Mouse (Mus musculus): ENCODE measurements around the gene Ubr7. TPM values are rescaled to one million over a fixed set of nuclear protein-coding genes. Genes with fewer than 3 reads are reported as not detected.

Gene Ubr7
- polyA plus RNA-seq, 1 experiment from 2014 or later = 34.2 TPM

DNA sequence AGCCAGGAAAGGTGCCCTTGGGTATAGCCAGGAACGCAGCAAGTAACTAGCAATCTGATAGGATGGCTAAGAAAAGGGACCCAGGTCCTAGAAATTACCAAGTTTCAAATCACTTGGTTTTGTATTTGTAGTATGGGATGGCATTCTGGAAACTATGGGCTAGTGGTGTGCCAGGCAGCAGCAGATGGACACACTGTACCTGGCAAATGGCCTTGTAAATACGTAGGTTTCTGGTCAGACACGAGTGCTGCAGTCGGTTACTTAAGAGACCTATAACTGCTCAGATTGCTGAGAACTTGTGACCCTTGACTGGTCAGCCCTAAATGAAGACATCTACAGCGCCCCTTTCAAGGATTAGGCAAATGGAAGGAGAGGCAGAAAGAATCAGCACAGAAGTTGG, 20.4 kb downstream of the Ubr7 start:
- 84% methylated on average over 5 of the region's 5 CpGs for WGBS
- Histone ChIP-seq H3K4me3 (replicated peaks) (no peak overlapping the region), H3K9ac (no peak overlapping the region), H3K27ac (no peak overlapping the region), H3K9me3 (no peaks in the 10 kb centered on the region), H3K4me1 (no peaks in the 10 kb centered on the region), H3K36me3 (peaks cover 25% of the 10 kb centered on the region; the same call in 1 of the 2 replicates), H3K27me3 (replicated peaks) (no peaks in the 10 kb centered on the region), H3K4me2 (no peak overlapping the region)
- ATAC-seq (ENCODE audit: insufficient read depth, low FRiP score, low read depth) = no peak

DNA sequence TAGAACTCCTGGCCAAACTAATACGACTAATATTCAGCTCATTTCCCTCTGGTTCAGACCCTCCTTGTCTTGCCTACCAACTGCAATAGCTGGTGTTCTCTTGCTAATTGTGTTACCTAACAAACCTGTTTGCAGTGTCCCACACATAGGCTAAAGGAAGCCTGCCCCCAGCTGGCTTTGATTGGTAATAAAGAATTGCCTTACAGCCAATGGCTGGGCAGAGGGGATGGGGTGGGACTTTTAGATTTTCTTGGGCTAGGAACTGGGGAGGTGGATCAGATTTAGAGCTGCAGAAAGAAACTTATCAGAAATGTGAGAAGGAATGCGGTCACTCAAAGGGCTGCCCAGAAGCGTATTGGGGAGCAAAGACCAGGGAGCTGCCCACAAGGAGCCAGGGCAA, 21.7 kb downstream of the Ubr7 start:
- no peaks in the 10 kb centered on the region for H3K4me1 ChIP-seq
- 43% methylated on average over 3 of the region's 3 CpGs for WGBS
- H3K4me3 ChIP-seq (replicated peaks) = no peak overlapping the region
- H3K4me2 ChIP-seq = no peak overlapping the region
- H3K27ac ChIP-seq = no peak overlapping the region
- no peaks in the 10 kb centered on the region for H3K9me3 ChIP-seq
- H3K27me3 ChIP-seq (replicated peaks) = no peaks in the 10 kb centered on the region
- peaks cover 17% of the 10 kb centered on the region; the same call in 1 of the 2 replicates for H3K36me3 ChIP-seq
- no peak overlapping the region for H3K9ac ChIP-seq
- ATAC-seq (ENCODE audit: insufficient read depth, low FRiP score, low read depth) = peak; percentile 75

DNA sequence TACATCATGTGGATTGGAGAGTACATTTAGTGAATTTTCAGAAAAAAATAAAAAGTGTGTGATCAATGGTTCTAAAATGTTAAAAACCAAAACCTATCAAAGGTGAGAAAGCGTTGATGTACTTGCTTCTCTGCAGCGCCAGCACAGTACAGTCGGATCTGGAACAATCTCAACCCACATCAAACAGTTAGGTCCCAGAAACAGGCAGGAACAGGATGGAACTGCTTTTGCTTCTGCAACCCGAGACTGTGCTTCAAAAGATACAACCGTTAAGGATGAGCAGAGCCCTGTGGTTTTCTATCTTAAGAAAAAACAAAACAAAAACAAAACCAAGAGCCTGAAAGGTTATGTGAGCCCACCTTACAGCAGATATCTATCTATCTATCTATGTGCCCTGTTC, 25.1 kb downstream of the Ubr7 start:
- Histone ChIP-seq H3K9ac (no peak overlapping the region), H3K36me3 (peaks cover 10% of the 10 kb centered on the region), H3K4me1 (no peaks in the 10 kb centered on the region), H3K9me3 (no peaks in the 10 kb centered on the region), H3K4me2 (no peak overlapping the region), H3K27me3 (replicated peaks) (no peaks in the 10 kb centered on the region), H3K4me3 (replicated peaks) (no peak overlapping the region), H3K27ac (no peak overlapping the region)
- 88% methylated on average over 5 of the region's 5 CpGs for WGBS
- no peak for ATAC-seq (ENCODE audit: insufficient read depth, low FRiP score, low read depth)

DNA sequence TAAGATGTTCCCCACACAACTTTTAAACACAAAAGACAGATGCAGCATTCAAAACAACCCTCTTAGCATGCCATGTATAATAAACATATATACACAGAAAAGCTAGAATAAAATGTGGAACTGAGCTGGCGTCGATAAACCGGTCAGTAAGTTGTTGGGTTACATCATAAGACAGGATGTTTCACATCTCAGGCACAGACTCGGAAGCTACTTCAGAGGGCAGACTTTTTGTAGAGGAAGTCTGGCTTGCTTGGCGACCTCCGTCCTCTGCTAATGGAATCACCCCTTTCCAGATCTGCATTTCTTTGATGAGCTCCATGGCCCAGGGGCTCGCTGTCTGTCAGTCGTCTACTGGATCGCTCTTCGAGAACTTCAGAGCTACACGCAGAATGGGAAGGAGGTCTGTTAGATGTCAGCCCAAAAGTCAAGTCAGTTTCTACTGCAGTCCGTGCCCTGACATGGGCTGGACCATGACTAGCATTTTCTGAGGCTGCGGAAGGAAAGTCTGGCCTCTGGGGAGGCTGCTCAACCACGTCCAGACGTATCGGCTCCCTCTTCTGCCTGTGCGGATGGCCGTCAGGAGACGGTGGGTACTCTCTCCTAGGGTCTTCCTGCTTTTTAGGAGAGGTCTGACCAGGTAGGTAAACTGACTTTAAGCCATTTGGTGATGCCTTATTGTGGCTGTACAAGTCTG, 27.3 kb downstream of the Ubr7 start:
- H3K36me3 ChIP-seq = peaks cover 16% of the 10 kb centered on the region
- 82% methylated on average over 19 of the region's 19 CpGs for WGBS
- H3K4me2 ChIP-seq = no peak overlapping the region

DNA sequence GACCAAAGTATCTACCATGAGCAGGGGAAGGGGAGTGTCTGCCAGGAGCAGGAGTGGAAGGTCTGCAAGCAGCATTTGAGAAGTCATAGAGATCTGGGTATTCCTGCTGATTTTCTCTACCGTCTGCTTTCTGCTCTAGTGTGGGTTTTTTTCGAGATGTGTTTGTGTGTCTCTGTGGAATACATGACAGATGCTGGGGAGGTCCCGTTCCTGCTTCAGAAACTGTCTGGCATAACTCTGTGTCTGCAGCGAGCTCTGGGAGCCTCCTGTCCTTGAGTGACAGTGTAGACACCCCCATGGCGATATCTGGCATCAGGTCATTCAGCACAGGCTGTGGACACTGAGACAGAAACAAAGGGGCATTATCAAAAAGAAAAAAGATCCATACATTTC, 27.8 kb downstream of the Ubr7 start:
- no peak for ATAC-seq (ENCODE audit: insufficient read depth, low FRiP score, low read depth)
- Histone ChIP-seq H3K4me1 (no peaks in the 10 kb centered on the region), H3K27me3 (replicated peaks) (no peaks in the 10 kb centered on the region), H3K4me2 (no peak overlapping the region), H3K9ac (no peak overlapping the region), H3K9me3 (no peaks in the 10 kb centered on the region), H3K36me3 (peaks cover 16% of the 10 kb centered on the region), H3K4me3 (replicated peaks) (no peak overlapping the region), H3K27ac (no peak overlapping the region)
- WGBS = 81% methylated on average over 5 of the region's 5 CpGs

More for the DNA sequence above, 27.3 kb downstream of the Ubr7 start:
- H3K9ac ChIP-seq = no peak overlapping the region
- H3K9me3 ChIP-seq = no peaks in the 10 kb centered on the region
- no peaks in the 10 kb centered on the region for H3K27me3 ChIP-seq (replicated peaks)
- H3K27ac ChIP-seq = no peak overlapping the region
- no peak for ATAC-seq (ENCODE audit: insufficient read depth, low FRiP score, low read depth)
- no peak overlapping the region for H3K4me3 ChIP-seq (replicated peaks)
- H3K4me1 ChIP-seq = no peaks in the 10 kb centered on the region

DNA sequence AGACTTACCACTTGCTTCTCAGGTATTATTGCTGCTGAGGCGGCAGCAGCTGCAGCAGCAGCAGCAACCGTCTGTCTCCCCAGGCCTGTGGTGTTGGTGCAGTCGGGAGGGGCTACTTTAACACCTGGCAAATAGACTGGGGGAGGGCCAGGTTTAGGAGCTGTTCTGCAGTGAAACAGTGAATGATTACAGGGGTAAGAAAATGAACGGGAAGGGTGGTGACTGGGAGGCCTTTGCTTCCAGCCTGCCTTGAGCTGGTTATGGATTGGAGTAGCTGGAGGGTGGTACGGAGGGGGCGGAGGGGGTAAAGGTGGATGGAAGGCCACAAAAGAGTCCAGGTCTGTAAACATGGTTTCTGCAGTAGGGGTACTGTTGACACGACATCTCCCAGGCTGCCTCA, 30.2 kb downstream of the Ubr7 start:
- no peak for ATAC-seq (ENCODE audit: insufficient read depth, low FRiP score, low read depth)
- H3K9me3 ChIP-seq = no peaks in the 10 kb centered on the region
- peaks cover 22% of the 10 kb centered on the region for H3K36me3 ChIP-seq
- no peak overlapping the region for H3K9ac ChIP-seq
- WGBS = 70% methylated on average over 7 of the region's 7 CpGs
- H3K27me3 ChIP-seq (replicated peaks) = no peaks in the 10 kb centered on the region
- no peak overlapping the region for H3K4me3 ChIP-seq (replicated peaks)
- H3K27ac ChIP-seq = no peak overlapping the region
- no peaks in the 10 kb centered on the region for H3K4me1 ChIP-seq
- H3K4me2 ChIP-seq = no peak overlapping the region

DNA sequence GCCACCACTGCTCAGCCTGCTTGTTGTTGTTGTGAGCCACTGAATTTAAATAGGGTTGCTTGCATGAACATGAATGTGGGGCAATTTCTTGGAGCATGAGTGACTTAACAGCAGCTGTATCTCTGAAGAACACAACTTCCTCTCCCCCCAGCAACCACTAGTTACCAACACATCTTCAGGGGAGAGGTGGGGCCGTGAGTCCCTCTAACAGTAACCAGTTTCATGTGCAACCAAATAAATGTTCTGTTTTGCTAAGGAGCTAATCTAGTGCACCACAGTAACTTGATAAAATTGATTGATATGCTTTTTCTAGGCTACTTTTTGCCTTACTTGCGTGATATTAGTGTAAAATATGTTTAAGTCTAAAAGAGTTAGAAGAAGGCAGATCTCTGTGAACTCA, 41.8 kb downstream of the Ubr7 start:
- Histone ChIP-seq H3K4me3 (replicated peaks) (no peak overlapping the region), H3K27ac (no peak overlapping the region), H3K9me3 (no peaks in the 10 kb centered on the region), H3K9ac (no peak overlapping the region), H3K27me3 (replicated peaks) (no peaks in the 10 kb centered on the region), H3K4me2 (no peak overlapping the region), H3K4me1 (no peaks in the 10 kb centered on the region), H3K36me3 (no peaks in the 10 kb centered on the region)
- ATAC-seq (ENCODE audit: insufficient read depth, low FRiP score, low read depth) = no peak
- 90% methylated on average over 2 of the region's 2 CpGs for WGBS

DNA sequence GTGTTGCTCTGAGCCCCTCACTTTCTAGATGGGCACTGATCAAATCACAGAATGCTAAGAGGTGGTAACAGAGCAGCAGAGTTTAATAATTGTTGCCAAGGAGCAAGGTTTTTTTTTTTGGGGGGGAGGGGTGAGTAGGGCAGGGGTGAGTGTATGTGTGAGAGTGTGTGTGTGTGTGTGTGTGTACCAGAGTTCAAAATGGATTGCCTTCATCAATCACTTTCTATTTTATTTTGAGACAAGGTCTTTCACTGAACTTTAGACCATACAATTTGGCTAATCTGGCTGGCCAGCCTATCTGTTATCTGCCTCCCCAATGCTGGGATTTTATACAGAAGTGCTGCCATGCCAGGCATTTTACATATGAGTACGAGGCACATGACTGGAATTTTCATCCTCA, 57.1 kb downstream of the Ubr7 start:
- Histone ChIP-seq H3K36me3 (0 out of 2 replicates have a peak, but pooled peaks cover 6% of the 10 kb centered on the region), H3K9me3 (no peaks in the 10 kb centered on the region), H3K4me2 (no peak overlapping the region), H3K4me3 (replicated peaks) (no peak overlapping the region), H3K27me3 (replicated peaks) (no peaks in the 10 kb centered on the region), H3K27ac (no peak overlapping the region), H3K4me1 (no peaks in the 10 kb centered on the region), H3K9ac (no peak overlapping the region)
- no peak for ATAC-seq (ENCODE audit: insufficient read depth, low FRiP score, low read depth)
- WGBS = 79% methylated on average over 1 of the region's 1 CpGs

DNA sequence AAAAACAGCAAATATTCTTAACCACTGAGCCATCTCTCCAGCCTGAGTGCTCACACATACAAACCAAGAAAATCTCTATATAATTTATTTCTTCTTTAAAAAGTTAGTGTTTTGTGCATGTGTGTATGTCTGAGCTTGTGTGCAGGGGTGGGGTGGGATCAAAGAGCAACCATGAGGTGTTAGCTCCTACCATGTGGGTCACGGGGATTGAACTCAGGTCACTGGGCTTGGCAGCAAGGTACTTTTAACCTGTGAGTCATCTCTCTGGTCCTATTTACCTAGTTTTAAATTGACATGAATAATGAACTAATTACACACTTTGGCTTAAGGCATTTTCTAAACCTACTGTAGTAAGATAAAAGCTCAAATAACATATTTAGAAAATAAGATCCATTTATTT, 68.6 kb downstream of the Ubr7 start:
- H3K36me3 ChIP-seq = no peaks in the 10 kb centered on the region
- no peaks in the 10 kb centered on the region for H3K9me3 ChIP-seq
- H3K27ac ChIP-seq = no peak overlapping the region
- H3K27me3 ChIP-seq (replicated peaks) = no peaks in the 10 kb centered on the region
- H3K9ac ChIP-seq = no peak overlapping the region
- WGBS = 94% methylated on average over 1 of the region's 1 CpGs
- H3K4me1 ChIP-seq = no peaks in the 10 kb centered on the region
- no peak for ATAC-seq (ENCODE audit: insufficient read depth, low FRiP score, low read depth)
- no peak overlapping the region for H3K4me3 ChIP-seq (replicated peaks)
- no peak overlapping the region for H3K4me2 ChIP-seq

DNA sequence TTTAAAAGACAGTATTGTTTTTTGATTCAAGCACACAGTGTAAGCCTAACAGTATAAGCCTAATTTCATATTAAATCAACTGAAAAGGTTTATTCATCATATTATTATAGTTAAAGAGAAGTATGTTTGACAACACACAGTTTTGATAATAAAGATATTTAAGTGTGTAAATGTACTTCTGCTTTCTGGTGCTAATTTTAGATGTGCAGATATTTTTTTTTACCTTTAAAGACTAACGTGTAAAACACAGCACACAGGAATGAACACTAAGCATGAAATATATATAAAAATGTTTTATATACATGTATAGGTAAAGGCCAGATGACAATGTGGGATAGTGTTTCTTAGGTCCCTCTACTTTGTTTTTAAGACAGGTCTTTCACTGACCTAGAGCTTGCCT, 69.4 kb downstream of the Ubr7 start:
- Histone ChIP-seq H3K27ac (no peak overlapping the region), H3K9ac (no peak overlapping the region), H3K4me1 (no peaks in the 10 kb centered on the region), H3K4me3 (replicated peaks) (no peak overlapping the region), H3K27me3 (replicated peaks) (no peaks in the 10 kb centered on the region), H3K4me2 (no peak overlapping the region), H3K9me3 (no peaks in the 10 kb centered on the region), H3K36me3 (no peaks in the 10 kb centered on the region)
- WGBS = 78% methylated on average over 1 of the region's 1 CpGs
- no peak for ATAC-seq (ENCODE audit: insufficient read depth, low FRiP score, low read depth)

Other genes starting within 250 kb of the Ubr7 start
- gene Chga, start 203.0 kb upstream of the Ubr7 start, polyA plus RNA-seq (2015; fragmentation: Nextera tagmentation; extraction: Ambion mirVana) = 24.8 and 29.1 TPM in 2 replicates
- 20.1 and 21.9 TPM in 2 replicates for gene Itpk1, start 53.0 kb upstream of the Ubr7 start, polyA plus RNA-seq (2015; fragmentation: Nextera tagmentation; extraction: Ambion mirVana)
- gene Moap1, start 14.3 kb upstream of the Ubr7 start, polyA plus RNA-seq (2015; fragmentation: Nextera tagmentation; extraction: Ambion mirVana) = 20.7 and 25.0 TPM in 2 replicates
- 12.2 and 12.9 TPM in 2 replicates for gene Tmem251, start 14.2 kb upstream of the Ubr7 start, polyA plus RNA-seq (2015; fragmentation: Nextera tagmentation; extraction: Ambion mirVana)
- gene Gm28051, start 202 bp upstream of the Ubr7 start, polyA plus RNA-seq (2015; fragmentation: Nextera tagmentation; extraction: Ambion mirVana) = not detected in 2 replicates
- gene Gon7, start 164 bp upstream of the Ubr7 start, polyA plus RNA-seq (2015; fragmentation: Nextera tagmentation; extraction: Ambion mirVana) = 28.7 and 29.2 TPM in 2 replicates
- gene Gm20604, start 705 bp downstream of the Ubr7 start, polyA plus RNA-seq (2015; fragmentation: Nextera tagmentation; extraction: Ambion mirVana) = 19.9 and 20.8 TPM in 2 replicates
- gene Btbd7, start 120.5 kb downstream of the Ubr7 start, polyA plus RNA-seq (2015; fragmentation: Nextera tagmentation; extraction: Ambion mirVana) = 18.7 TPM in 2 replicates
- not detected in 2 replicates for gene Cox8c, start 141.3 kb downstream of the Ubr7 start, polyA plus RNA-seq (2015; fragmentation: Nextera tagmentation; extraction: Ambion mirVana)
- gene Unc79, start 190.9 kb downstream of the Ubr7 start, polyA plus RNA-seq (2015; fragmentation: Nextera tagmentation; extraction: Ambion mirVana) = 0.43 and 0.48 TPM in 2 replicates